Mouse (Mus musculus) liver, embryonic 14.5 days (tissue): ENCODE results near the gene Nbeal2. TPM values are rescaled to one million over a fixed set of nuclear protein-coding genes. Genes with fewer than 3 reads are reported as not detected.

ENCODE experiments used
- ATAC-seq: fragments of 200-750 bp; cut with Nextera tagmentation; 2 replicates; pipeline ENCODE4 v1.8.0; 2017; ENCODE audit warnings: moderate number of reproducible peaks, mild to moderate bottlenecking, moderate library complexity; ENCODE audit not compliant: insufficient read depth
- DNase-seq, 3 experiments: peaks; one replicate each; pipeline ENCODE4 v3.0.0-alpha.2; 2012 to 2013; ENCODE audit warnings: low read depth in 3 of 3, low spot score in 3 of 3
- H3K27ac ChIP-seq: fragments of 300-500 bp; sonication (generic); 2 replicates; pipeline ENCODE4 v1.5.1; 2014; ENCODE audit warnings: moderate library complexity, mild to moderate bottlenecking, control low read depth, inconsistent platforms
- H3K27me3 ChIP-seq: fragments of 300-500 bp; sonication (generic); 2 replicates; pipeline ENCODE4 v1.6.1; 2014; ENCODE audit warnings: mild to moderate bottlenecking, low read length, moderate library complexity; ENCODE audit not compliant: control insufficient read depth, insufficient read depth
- H3K36me3 ChIP-seq: fragments of 300-500 bp; sonication (generic); replicated peaks from 2 replicates; pipeline ENCODE4 v1.6.1; 2014; ENCODE audit warnings: low read depth; ENCODE audit not compliant: control insufficient read depth, insufficient read depth
- H3K4me1 ChIP-seq, 2 experiments: fragments of 200-500 bp in 1 of 2; fragments of 300-500 bp in 1 of 2; sonication (generic) in 1 of 2; replicated peaks; 2 replicates each; pipeline ENCODE4 v1.6.1; 2012 to 2014; ENCODE audit warnings: antibody characterized with exemption in 1 of 2, inconsistent platforms in 1 of 2, low read length in 1 of 2; ENCODE audit not compliant: control insufficient read depth in 2 of 2, insufficient read depth in 2 of 2
- H3K4me2 ChIP-seq: fragments of 300-500 bp; sonication (generic); 2 replicates; pipeline ENCODE4 v1.6.1; 2014; ENCODE audit warnings: low read depth, mild to moderate bottlenecking, control low read depth, moderate library complexity
- H3K4me3 ChIP-seq, 2 experiments: fragments of 200-500 bp in 1 of 2; fragments of 300-500 bp in 1 of 2; sonication (generic) in 1 of 2; 2 replicates each; pipeline ENCODE4 v1.5.1; 2012 to 2014; ENCODE audit warnings: low read depth in 2 of 2, low read length in 2 of 2, mild to moderate bottlenecking in 2 of 2, control low read depth in 1 of 2, inconsistent platforms in 1 of 2, moderate library complexity in 1 of 2; ENCODE audit not compliant: insufficient read depth in 1 of 2
- H3K9ac ChIP-seq: fragments of 300-500 bp; sonication (generic); replicated peaks from 2 replicates; pipeline ENCODE4 v1.6.1; 2014; ENCODE audit warnings: mild to moderate bottlenecking, control low read depth, moderate library complexity
- H3K9me3 ChIP-seq: fragments of 300-500 bp; sonication (generic); 2 replicates; pipeline ENCODE4 v1.6.1; 2016; ENCODE audit warnings: low read length, mixed read lengths; ENCODE audit not compliant: control insufficient read depth
- CTCF ChIP-seq: IDR thresholded peaks from 2 replicates; pipeline ENCODE4 v1.5.1; 2016; ENCODE audit warnings: antibody characterized with exemption, low read depth, control low read depth
- EP300 ChIP-seq: IDR thresholded peaks from 2 replicates; pipeline ENCODE4 v1.6.1; 2016; ENCODE audit warnings: antibody characterized with exemption, low read depth
- WGBS: fragments of 180-500 bp; shearing (Covaris S2); extraction: QIAGEN DNeasy Blood & Tissue Kit; methylation state at CpG from one replicate; pipeline ENCODE4 v1.1.7; 2014; ENCODE audit not compliant: insufficient replicate concordance; 5-methylcytosine and 5-hydroxymethylcytosine counted together
- polyA plus RNA-seq, 2 experiments: library from polyadenylated mRNA; depleted of rRNA in 1 of 2; stranded (reverse) in 1 of 2; unstranded in 1 of 2; fragments of >200 nt; fragmentation: Nextera tagmentation in 1 of 2; extraction: Ambion mirVana in 1 of 2; gene quantifications; 2 replicates each; pipeline versions ENCODE4 v1.2.1 to v1.2.3; 2012 to 2014

Gene Nbeal2
- polyA plus RNA-seq, 2 experiments = 1.6 to 4.3 TPM

GRCm38 (mm10) chr9:110687061-110687460, 33.1 kb upstream of the Nbeal2 start:
- no peak for ATAC-seq
- no peaks in the 10 kb centered on the region for H3K9me3 ChIP-seq
- H3K27ac ChIP-seq = no peak overlapping the region
- DNase-seq = no peak
- H3K4me2 ChIP-seq = no peak overlapping the region
- H3K4me1 ChIP-seq = peaks cover 0 to 15% of the 10 kb centered on the region in 2 experiments; a peak in 2 of 4 replicates
- no peaks in the 10 kb centered on the region for H3K36me3 ChIP-seq
- no peaks in the 10 kb centered on the region for H3K27me3 ChIP-seq
- H3K9ac ChIP-seq = no peak overlapping the region
- TF ChIP-seq CTCF (peak; percentile 25; the same call in 1 of the 2 replicates), EP300 (no peak)
- WGBS = 76% methylated on average over 5 of the region's 5 CpGs
- no peak overlapping the region for H3K4me3 ChIP-seq

GRCm38 (mm10) chr9:110686472-110686871, 32.5 kb upstream of the Nbeal2 start:
- DNase-seq = no peak
- TF ChIP-seq EP300 (no peak), CTCF (no peak)
- no peak for ATAC-seq
- 55% methylated on average over 3 of the region's 3 CpGs for WGBS
- H3K9ac ChIP-seq = no peak overlapping the region
- no peak overlapping the region for H3K27ac ChIP-seq
- H3K4me3 ChIP-seq = no peak overlapping the region
- no peaks in the 10 kb centered on the region for H3K36me3 ChIP-seq
- H3K4me2 ChIP-seq = no peak overlapping the region
- H3K9me3 ChIP-seq = no peaks in the 10 kb centered on the region
- peaks cover 0 to 19% of the 10 kb centered on the region in 2 experiments; a peak in 2 of 4 replicates for H3K4me1 ChIP-seq
- no peaks in the 10 kb centered on the region for H3K27me3 ChIP-seq

- H3K4me3 ChIP-seq = no peak overlapping the region
- DNase-seq (no peak), ATAC-seq (0 out of 2 replicates have a peak, but pooled peaks have one; percentile 15)
- H3K9me3 ChIP-seq = no peaks in the 10 kb centered on the region
- 19% methylated on average over 5 of the region's 5 CpGs for WGBS
- no peak overlapping the region for H3K27ac ChIP-seq
- H3K9ac ChIP-seq = no peak overlapping the region
- H3K36me3 ChIP-seq = no peaks in the 10 kb centered on the region
- no peak for TF ChIP-seq CTCF
- TF ChIP-seq EP300 = no peak
- no peaks in the 10 kb centered on the region for H3K27me3 ChIP-seq
- no peak overlapping the region for H3K4me2 ChIP-seq
- peaks cover 0 to 19% of the 10 kb centered on the region in 2 experiments; a peak in 2 of 4 replicates for H3K4me1 ChIP-seq
These were observed 31.6 kb upstream of the Nbeal2 start for GRCm38 (mm10) chr9:110685591-110685990.

GRCm38 (mm10) chr9:110685187-110685586, 31.2 kb upstream of the Nbeal2 start:
- no peak overlapping the region for H3K9ac ChIP-seq
- no peak overlapping the region for H3K4me2 ChIP-seq
- no peaks in the 10 kb centered on the region for H3K9me3 ChIP-seq
- H3K4me1 ChIP-seq = peaks cover 0 to 19% of the 10 kb centered on the region in 2 experiments; a peak in 2 of 4 replicates
- DNase-seq (no peak), ATAC-seq (no peak)
- H3K27ac ChIP-seq = no peak overlapping the region
- H3K4me3 ChIP-seq = no peak overlapping the region
- no peaks in the 10 kb centered on the region for H3K27me3 ChIP-seq
- H3K36me3 ChIP-seq = no peaks in the 10 kb centered on the region
- TF ChIP-seq CTCF (no peak), EP300 (no peak)
- WGBS = 74% methylated on average over 8 of the region's 8 CpGs

- no peak overlapping the region for H3K4me2 ChIP-seq
- DNase-seq (no peak), ATAC-seq (no peak)
- H3K36me3 ChIP-seq = no peaks in the 10 kb centered on the region
- WGBS = 60% methylated on average over 6 of the region's 6 CpGs
- H3K4me3 ChIP-seq = no peak overlapping the region
- H3K9ac ChIP-seq = no peak overlapping the region
- H3K4me1 ChIP-seq = peaks cover 0 to 19% of the 10 kb centered on the region in 2 experiments; a peak in 2 of 4 replicates
- no peak overlapping the region for H3K27ac ChIP-seq
- no peak for TF ChIP-seq EP300
- H3K9me3 ChIP-seq = no peaks in the 10 kb centered on the region
- H3K27me3 ChIP-seq = no peaks in the 10 kb centered on the region
These were observed 30.3 kb upstream of the Nbeal2 start for GRCm38 (mm10) chr9:110684100-110684831.
